Mouse (Mus musculus) testis, postnatal 10 days (tissue): ENCODE results near the gene Col25a1.
A peak's percentile ranks its signal among the peaks of the same experiment; 100 is the strongest.

ENCODE experiments used
- DNase-seq: peaks from one replicate; pipeline ENCODE4 v3.0.0; 2021; ENCODE audit warnings: low spot score

The Col25a1 gene

GRCm38 (mm10) chr3:130473211-130473768 lies 342.0 kb downstream of the Col25a1 start:
- DNase-seq, result no peak

GRCm38 (mm10) chr3:130473970-130474369 lies 342.7 kb downstream of the Col25a1 start:
- DNase-seq, result no peak

- no peak for DNase-seq
Observed at GRCm38 (mm10) chr3:130482513-130482912, 351.2 kb downstream of the Col25a1 start.

- DNase-seq, result no peak
Observed at GRCm38 (mm10) chr3:130488839-130489238, 357.5 kb downstream of the Col25a1 start.

- no peak for DNase-seq
Observed at GRCm38 (mm10) chr3:130494192-130494591, 362.9 kb downstream of the Col25a1 start.

- DNase-seq, result peak; percentile 54
Observed at GRCm38 (mm10) chr3:130494665-130495396, 363.5 kb downstream of the Col25a1 start.

- no peak for DNase-seq
Observed at GRCm38 (mm10) chr3:130497036-130497435, 365.7 kb downstream of the Col25a1 start.

- DNase-seq, result no peak
Observed at GRCm38 (mm10) chr3:130501713-130502112, 370.4 kb downstream of the Col25a1 start.

- DNase-seq, result no peak
Observed at GRCm38 (mm10) chr3:130508330-130508729, 377.0 kb downstream of the Col25a1 start.

GRCm38 (mm10) chr3:130518457-130518879 lies 387.2 kb downstream of the Col25a1 start:
- DNase-seq, result no peak

- no peak for DNase-seq
Observed at GRCm38 (mm10) chr3:130521834-130522476, 390.7 kb downstream of the Col25a1 start.

GRCm38 (mm10) chr3:130523019-130523418 lies 391.7 kb downstream of the Col25a1 start:
- no peak for DNase-seq

- no peak for DNase-seq
Observed at GRCm38 (mm10) chr3:130524367-130525137, 393.3 kb downstream of the Col25a1 start.

GRCm38 (mm10) chr3:130535021-130535420 lies 403.7 kb downstream of the Col25a1 start:
- no peak for DNase-seq

- DNase-seq, result no peak
Observed at GRCm38 (mm10) chr3:130541541-130541940, 410.2 kb downstream of the Col25a1 start.

- DNase-seq, result no peak
Observed at GRCm38 (mm10) chr3:130545995-130546394, 414.7 kb downstream of the Col25a1 start.

GRCm38 (mm10) chr3:130549066-130549465 lies 417.8 kb downstream of the Col25a1 start:
- DNase-seq, result no peak

- DNase-seq, result no peak
Observed at GRCm38 (mm10) chr3:130556263-130556662, 425.0 kb downstream of the Col25a1 start.

GRCm38 (mm10) chr3:130565586-130565985 lies 434.3 kb downstream of the Col25a1 start:
- DNase-seq, result no peak

- no peak for DNase-seq
Observed at GRCm38 (mm10) chr3:130568331-130569095, 437.2 kb downstream of the Col25a1 start.

GRCm38 (mm10) chr3:130573243-130573642 lies 441.9 kb downstream of the Col25a1 start:
- no peak for DNase-seq

- peak; percentile 59 for DNase-seq
Observed at GRCm38 (mm10) chr3:130574652-130575051, 443.4 kb downstream of the Col25a1 start.
